Mouse (Mus musculus): ENCODE data around the gene Inka1.
A peak's percentile ranks its signal among the peaks of the same experiment; 100 is the strongest.

Inka1 gene

GRCm38 (mm10) chr9:107984052-107984753 lies 1.5 kb downstream of the Inka1 start:
- DNase-seq (ENCODE audit: low spot score in 2 of 2), result no peak

DNA sequence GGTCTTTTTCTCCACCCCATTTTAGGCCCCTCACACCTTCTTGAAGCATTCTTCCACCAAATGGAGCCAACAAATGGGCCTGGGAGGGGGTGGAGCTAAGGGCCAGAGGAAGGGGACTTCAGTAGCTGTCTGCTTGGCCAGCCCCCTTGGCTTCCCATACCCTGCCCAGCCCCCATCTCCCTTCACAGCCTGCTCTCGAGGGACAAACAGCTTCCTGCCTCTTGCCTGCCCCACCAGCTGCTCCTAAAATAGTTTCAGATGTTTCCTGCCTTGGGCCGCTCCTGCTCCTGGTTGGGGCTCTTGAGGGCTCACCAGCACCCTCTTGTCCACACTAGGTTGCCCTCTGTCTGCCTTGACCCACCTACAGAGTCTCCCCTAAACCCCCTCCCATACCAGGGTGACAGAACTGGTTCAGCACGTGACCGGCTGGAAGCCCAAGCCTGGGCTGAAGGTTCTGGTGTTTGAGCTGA lies 2.2 kb downstream of the Inka1 start:
- no peak for DNase-seq (ENCODE audit: low spot score in 2 of 2)

DNA sequence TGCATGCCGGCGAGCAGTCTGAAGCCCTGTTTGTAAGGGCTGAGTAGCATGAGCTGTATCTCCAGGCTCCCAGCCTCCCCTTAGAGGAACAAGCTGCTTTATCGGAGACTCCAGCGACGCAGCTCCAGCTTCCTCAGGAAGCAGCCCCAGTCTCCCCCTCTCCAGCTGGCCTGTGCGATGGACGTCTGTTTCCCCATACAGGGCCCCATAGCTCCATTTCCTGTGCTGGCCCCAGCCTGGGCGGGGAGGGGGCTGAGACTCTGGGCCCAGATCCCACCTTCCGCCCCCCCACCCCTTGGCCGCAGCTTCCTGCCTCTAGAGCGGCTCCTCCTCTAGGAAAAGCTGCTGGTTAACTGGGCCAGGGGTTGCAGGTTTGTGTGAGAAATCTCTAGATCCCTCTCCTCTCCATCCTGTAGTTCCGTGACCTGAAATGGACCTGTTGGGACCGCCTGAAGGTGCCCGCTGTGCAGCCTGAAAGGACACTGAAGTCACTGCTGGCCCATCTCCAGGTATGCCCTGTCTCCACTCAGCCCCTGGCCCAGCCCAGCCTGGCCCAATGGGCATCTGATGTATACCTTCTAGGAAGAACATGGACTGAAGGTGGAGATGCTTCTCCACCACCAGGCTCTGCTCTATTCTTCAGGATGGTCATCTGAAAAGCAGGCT lies 2.9 kb downstream of the Inka1 start, which contains the start of gene Gm20661:
TSS of gene Gm20661 (plus strand) at position 378 of the 666 bp plus-strand sequence.
- DNase-seq (ENCODE audit: low spot score in 2 of 2), result no peak

DNA sequence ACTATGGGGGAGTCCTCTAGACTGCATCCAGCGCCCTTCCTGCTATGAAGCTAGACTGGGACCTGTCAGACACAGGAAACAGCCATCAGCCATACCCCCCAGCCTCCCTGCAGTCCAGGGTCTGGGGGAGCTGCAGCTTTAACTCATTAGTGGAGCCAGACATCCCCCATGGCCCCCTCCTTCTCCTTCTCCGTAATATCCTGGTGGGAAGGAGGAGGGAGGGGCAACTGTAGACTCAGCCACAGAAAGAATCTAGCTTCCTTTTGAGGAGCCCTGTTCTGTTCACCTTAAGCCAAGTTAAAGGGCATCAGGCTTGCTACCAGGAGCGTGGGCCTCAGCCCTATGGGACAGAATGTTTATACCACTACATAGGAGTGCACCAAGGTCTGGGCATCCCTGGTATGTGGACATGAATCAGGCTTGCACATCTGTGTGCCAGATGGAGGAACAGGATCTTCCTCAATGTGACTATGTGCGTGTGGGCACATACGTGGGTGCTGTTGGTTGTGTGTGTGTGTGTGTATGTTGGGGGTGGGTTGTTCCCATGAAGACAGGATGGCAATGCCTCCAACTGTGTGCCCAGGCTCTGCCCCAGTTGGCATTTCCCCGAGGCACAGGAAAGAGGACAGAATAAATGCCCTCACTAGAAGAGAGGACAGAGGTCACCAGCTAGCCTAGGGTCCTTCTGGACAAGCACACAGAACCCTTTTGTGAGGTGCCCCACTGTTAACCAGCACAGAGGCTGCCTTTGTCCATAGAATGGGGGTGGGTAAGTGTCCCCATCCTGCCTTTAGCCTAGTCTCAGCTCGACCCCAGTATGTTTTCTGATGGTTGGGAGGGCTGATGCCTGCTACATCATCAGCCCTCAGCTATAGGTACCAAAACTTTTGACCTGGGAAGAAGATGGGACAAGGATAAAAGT lies 3.7 kb downstream of the Inka1 start:
- DNase-seq (ENCODE audit: low spot score in 2 of 2), result no peak

DNA sequence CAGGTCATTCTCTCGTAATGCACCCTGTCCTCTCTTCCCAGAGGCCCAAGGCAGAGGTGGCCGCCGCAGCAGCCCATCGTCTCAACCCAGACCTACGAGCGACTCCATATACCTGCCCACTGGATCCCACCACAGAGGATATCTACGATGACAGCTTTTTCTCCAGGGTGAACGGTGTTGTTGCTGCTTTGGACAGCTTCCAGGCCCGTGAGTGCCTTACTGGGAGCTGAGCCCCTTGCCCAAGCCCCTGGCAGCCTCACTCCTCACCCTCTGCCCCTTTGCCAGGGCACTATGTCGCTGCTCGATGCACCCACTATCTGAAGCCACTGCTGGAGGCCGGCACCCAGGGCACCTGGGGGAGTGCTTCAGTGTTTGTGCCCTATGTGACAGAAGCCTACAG lies 6.9 kb downstream of the Inka1 start:
- no peak for DNase-seq (ENCODE audit: low spot score in 2 of 2)

GRCm38 (mm10) chr9:107975399-107976386 lies 10.0 kb downstream of the Inka1 start, which contains the start of gene Uba7:
Gene Uba7 (plus strand): TSS chr9:107975505.
- DNase-seq (ENCODE audit: low spot score in 2 of 2), result no peak

DNA sequence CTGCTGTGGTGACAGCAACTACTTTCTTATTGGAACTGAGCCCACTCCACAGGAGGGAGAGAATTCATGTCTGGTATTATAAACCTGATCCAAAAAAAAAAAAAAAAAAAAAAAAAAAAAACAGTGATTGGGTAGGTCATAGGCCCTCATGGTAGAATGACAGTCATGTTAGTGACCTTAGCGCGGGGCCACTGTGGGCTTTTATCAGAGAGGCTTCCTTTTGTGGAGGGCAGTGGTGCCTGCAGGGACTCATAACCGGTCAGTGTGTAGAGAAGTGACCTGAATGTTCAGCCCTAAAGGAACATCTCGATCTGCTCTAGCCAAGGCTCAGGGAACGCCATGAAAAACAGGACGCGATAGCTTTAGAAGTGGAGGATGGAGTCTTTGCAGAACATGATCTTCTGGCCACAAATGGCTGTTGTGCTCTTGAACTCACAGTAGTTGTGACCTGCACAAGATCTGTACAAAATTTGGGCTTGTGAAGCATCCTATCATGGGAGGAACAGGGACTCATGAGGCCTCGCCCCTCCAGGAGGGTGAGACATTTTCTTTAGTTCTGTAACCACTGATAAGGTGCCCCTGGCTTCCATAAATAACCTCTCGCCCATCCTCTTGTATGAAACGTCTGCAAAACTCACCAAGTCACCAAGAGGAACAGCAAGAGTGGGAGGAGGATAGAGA lies 11.0 kb downstream of the Inka1 start:
- no peak for DNase-seq (ENCODE audit: low spot score in 2 of 2)

DNA sequence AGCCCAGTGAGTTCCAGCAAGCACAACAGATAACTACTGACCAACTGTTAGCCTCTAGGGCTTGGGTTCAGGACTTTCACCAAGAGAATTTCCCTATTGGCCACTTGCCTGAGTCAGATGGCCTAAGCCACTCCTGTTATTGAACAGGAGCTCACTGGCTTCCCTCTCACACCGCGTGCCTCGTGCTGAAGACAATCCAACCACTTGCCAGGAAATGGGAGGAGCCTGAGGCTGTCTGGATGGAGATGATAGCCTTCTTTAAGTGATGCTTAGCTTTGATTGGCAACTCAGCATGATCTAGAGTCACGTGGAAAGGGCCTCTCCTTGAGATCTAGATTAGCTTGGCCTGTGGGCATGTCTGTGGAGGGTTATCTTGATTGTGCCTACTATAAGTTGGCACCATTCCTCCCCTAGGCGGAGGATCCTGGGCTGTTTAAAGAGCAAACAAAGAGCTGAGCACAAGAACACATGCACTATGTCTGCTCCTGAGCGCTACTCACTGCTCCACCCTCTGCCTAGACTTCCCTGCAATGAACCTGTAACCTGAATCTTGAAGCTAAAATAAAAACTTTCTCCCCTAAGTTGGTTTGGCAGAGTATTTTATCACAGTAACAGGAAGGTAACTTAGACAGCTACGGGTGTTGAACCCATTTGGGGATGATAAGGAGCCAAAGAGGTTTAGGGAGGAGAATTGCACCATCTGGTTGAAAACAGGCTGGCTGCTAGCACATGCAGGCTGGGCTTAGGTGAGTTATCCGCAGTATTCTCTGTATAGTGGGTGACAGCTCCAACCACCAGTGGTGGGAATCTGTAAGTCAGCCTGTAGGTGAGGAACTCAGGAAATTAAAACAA lies 13.8 kb downstream of the Inka1 start:
- no peak for DNase-seq (ENCODE audit: low spot score in 2 of 2)

DNA sequence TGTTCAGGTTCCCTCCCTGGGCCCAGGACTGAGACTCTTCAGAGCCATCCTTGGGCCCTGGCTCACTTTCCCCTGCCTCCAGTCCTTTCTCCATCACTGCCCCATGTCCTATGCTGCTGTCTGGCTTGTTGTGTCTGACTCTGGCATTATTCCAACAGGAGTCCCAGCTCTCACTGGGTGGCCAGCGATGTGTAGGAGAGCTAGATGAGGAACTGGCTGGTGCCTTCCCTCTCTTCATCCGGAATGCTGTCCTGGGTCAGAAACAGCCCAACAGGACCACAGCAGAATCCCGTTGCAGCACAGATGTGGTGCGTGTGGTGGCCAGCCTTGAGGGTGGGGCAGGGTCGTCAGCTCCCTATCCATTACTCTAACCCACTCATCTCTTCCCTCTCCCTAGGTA lies 15.4 kb downstream of the Inka1 start:
- no peak for DNase-seq (ENCODE audit: low spot score in 2 of 2)

- no peak for DNase-seq (ENCODE audit: low spot score in 2 of 2)
These were observed 17.1 kb downstream of the Inka1 start for GRCm38 (mm10) chr9:107968531-107968930.

DNA sequence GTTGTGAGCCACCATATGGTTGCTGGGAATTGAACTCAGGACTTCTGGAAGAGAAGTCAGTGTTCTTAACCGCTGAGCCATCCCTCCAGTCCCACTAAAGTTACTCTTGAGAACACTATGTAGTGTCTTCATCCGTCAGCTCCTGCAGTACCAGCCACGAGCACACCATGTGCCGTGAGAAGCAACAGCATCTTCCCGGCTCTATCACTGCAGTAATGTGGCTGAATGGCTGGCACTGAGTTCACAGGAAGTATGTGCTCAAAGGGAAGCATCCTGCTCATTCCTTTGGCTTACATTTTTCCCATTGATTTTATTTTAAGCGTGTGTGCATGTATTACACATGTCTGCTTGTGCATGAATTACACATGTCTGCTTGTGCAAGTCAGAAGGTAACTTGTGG lies 18.2 kb downstream of the Inka1 start:
- no peak for DNase-seq (ENCODE audit: low spot score in 2 of 2)

GRCm38 (mm10) chr9:107966676-107967075 lies 19.0 kb downstream of the Inka1 start:
- DNase-seq (ENCODE audit: low spot score in 2 of 2), result no peak

DNA sequence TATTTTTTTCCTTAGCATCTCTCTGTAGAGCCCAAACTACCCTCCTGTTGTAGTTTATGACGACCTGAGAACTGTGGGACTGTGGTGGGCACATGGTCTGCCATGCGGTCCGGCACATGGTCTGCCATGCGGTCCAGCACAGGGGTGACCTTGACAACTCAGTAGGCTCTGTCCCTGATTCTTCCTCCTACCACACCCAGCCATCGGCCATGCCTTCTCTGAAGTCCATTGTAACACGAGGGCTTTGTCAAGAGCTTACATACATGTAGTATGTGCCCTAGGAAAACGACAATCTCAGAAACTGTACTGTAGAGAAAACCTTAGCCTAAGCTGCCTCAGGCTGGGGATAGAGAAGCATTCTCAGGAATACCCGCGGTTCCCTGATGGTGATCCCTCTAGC lies 21.0 kb downstream of the Inka1 start:
- no peak for DNase-seq (ENCODE audit: low spot score in 2 of 2)

DNA sequence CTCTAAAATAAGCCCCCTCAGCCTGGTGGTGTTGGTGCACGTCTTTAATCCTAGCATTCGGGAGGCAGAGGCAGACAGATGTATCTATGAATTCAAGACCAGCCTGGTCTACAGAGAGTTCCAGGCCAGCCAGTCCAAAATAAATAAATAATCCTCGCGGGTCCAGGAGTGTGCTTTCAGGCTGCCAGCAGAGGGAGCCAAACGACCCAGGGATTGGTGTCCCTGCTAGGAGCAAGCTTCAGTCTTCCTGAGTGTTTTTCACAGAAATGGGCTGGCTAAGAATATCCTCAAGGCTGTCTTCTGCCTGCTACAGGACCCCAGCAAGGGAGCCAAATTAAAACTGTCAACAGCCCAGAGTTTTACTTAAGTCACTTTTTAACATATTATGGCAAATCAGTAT lies 22.0 kb downstream of the Inka1 start:
- DNase-seq (ENCODE audit: low spot score in 2 of 2), result peak in 1 of 2 experiments; percentile 73

GRCm38 (mm10) chr9:107962916-107963315 lies 22.8 kb downstream of the Inka1 start:
- DNase-seq (ENCODE audit: low spot score in 2 of 2), result no peak

DNA sequence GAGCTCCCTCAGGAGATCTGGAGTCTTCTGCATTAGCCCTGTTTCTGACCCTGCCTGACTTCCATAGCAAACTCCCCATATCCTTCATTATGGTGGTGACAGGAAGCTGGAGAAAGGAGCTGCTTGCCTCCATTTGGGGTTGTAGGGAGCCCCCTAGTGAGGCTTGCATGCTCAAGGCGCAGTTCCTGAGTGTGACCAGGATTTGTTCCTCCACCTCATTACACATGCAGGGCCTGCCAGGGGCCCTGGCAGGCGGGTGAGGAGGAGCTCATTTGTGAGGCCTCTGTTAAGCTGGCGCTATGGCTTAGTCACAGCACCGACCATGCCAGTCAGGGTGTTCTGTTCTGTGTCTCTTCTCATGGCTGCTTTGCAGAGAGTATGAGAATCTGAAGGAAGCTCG lies 23.8 kb downstream of the Inka1 start:
- DNase-seq (ENCODE audit: low spot score in 2 of 2), result peak in 1 of 2 experiments; percentile 52

DNA sequence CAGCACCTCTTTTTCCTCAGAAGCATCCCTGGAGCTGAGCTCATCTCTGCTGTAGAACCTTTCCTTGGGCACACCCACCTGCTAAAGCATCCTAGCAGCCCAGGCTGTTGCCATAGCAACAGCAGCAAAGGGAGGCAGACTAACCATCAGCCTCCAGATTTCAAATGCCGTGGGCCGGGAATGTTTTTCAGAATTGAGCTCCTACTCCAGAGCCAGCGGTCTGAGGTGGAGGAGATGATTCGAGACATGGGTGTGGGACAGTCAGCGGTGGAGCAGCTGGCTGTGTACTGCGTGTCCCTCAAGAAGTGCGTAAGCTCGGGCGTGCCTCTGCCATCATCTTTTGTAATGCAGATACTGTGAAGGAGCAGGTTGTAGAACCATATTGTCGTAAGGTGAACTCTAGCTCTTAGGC lies 24.3 kb downstream of the Inka1 start:
- peak; percentile 52 to 73 for DNase-seq (ENCODE audit: low spot score in 2 of 2)

DNA sequence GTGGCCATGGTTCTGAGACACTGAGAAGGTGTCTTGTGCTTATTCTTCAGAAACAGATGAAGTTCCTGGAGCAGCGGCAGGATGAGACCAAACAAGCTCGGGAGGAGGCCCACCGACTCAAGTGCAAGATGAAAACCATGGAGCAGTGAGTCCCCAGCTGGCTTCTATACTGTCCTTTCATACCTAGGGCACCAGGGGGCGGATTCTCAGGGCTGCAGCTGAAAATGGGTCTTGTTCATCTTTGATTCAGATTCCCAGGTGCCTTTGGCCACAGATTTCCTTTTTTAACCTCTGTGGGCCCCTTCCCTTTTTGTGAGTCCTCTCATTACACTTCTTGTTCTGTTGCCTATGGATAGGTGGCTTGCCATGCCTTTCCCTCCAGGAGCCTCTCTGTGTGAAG lies 24.8 kb downstream of the Inka1 start:
- no peak for DNase-seq (ENCODE audit: low spot score in 2 of 2)

GRCm38 (mm10) chr9:107959896-107960295 lies 25.8 kb downstream of the Inka1 start:
- no peak for DNase-seq (ENCODE audit: low spot score in 2 of 2)

Data from frontal cortex, postnatal 25 days (tissue).